Mouse (Mus musculus) heart, postnatal 0 days (tissue): ENCODE results near the gene Myog.

ENCODE experiments used
- CTCF ChIP-seq: IDR thresholded peaks from 2 replicates; pipeline ENCODE4 v1.5.1; 2016; ENCODE audit warnings: antibody characterized with exemption, control low read depth, low read depth
- EP300 ChIP-seq: IDR thresholded peaks from 2 replicates; pipeline ENCODE4 v1.6.1; 2016; ENCODE audit warnings: antibody characterized with exemption, low read depth

- TF ChIP-seq CTCF = no peak
- TF ChIP-seq EP300 = no peak
Observed at GRCm38 (mm10) chr1:134243505-134243904, 46.3 kb upstream of the Myog start.
